Mouse (Mus musculus): Measurements from ENCODE around the gene Znfx1.

Gene Znfx1

GRCm38 (mm10) chr2:167071641-167072601 lies 9.1 kb upstream of the Znfx1 start:
- peak; percentile 93 to 98 for DNase-seq (ENCODE audit: inconsistent age in 2 of 2, low spot score in 1 of 2)

GRCm38 (mm10) chr2:167071266-167071640 lies 8.4 kb upstream of the Znfx1 start:
- peak in 1 of 2 experiments; percentile 43 for DNase-seq (ENCODE audit: inconsistent age in 2 of 2, low spot score in 1 of 2)

GRCm38 (mm10) chr2:167070341-167070740 lies 7.5 kb upstream of the Znfx1 start:
- no peak for DNase-seq (ENCODE audit: inconsistent age in 2 of 2, low spot score in 1 of 2)

GRCm38 (mm10) chr2:167067575-167067974 lies 4.8 kb upstream of the Znfx1 start:
- DNase-seq (ENCODE audit: inconsistent age in 2 of 2, low spot score in 1 of 2) = no peak

- no peak for DNase-seq (ENCODE audit: inconsistent age in 2 of 2, low spot score in 1 of 2)
These were observed 4.0 kb upstream of the Znfx1 start for GRCm38 (mm10) chr2:167066528-167067516.

GRCm38 (mm10) chr2:167066031-167066430 lies 3.2 kb upstream of the Znfx1 start:
- no peak for DNase-seq (ENCODE audit: inconsistent age in 2 of 2, low spot score in 1 of 2)

- DNase-seq (ENCODE audit: inconsistent age in 2 of 2, low spot score in 1 of 2) = peak in 1 of 2 experiments; percentile 46
These were observed 1.9 kb upstream of the Znfx1 start for GRCm38 (mm10) chr2:167064601-167065295.

GRCm38 (mm10) chr2:167063906-167064496 lies 1.2 kb upstream of the Znfx1 start:
- DNase-seq (ENCODE audit: inconsistent age in 2 of 2, low spot score in 1 of 2) = peak in 1 of 2 experiments; percentile 58

GRCm38 (mm10) chr2:167062497-167062911 lies 311 bp downstream of the Znfx1 start:
- peak; percentile 98 for DNase-seq (ENCODE audit: inconsistent age in 2 of 2, low spot score in 1 of 2)

GRCm38 (mm10) chr2:167061381-167062034 lies 1.3 kb downstream of the Znfx1 start:
- peak; percentile 43 to 76 for DNase-seq (ENCODE audit: inconsistent age in 2 of 2, low spot score in 1 of 2)

GRCm38 (mm10) chr2:167060761-167061160 lies 2.1 kb downstream of the Znfx1 start:
- DNase-seq (ENCODE audit: inconsistent age in 2 of 2, low spot score in 1 of 2) = no peak

- DNase-seq (ENCODE audit: inconsistent age in 2 of 2, low spot score in 1 of 2) = no peak
These were observed 2.5 kb downstream of the Znfx1 start for GRCm38 (mm10) chr2:167060360-167060759.

GRCm38 (mm10) chr2:167059960-167060359 lies 2.9 kb downstream of the Znfx1 start:
- DNase-seq (ENCODE audit: inconsistent age in 2 of 2, low spot score in 1 of 2) = no peak

GRCm38 (mm10) chr2:167059536-167059935 lies 3.3 kb downstream of the Znfx1 start:
- DNase-seq (ENCODE audit: inconsistent age in 2 of 2, low spot score in 1 of 2) = no peak

- DNase-seq (ENCODE audit: inconsistent age in 2 of 2, low spot score in 1 of 2) = no peak
These were observed 3.9 kb downstream of the Znfx1 start for GRCm38 (mm10) chr2:167058814-167059387.

GRCm38 (mm10) chr2:167058201-167058600 lies 4.6 kb downstream of the Znfx1 start:
- DNase-seq (ENCODE audit: inconsistent age in 2 of 2, low spot score in 1 of 2) = peak in 1 of 2 experiments; percentile 64

- no peak for DNase-seq (ENCODE audit: inconsistent age in 2 of 2, low spot score in 1 of 2)
These were observed 5.9 kb downstream of the Znfx1 start for GRCm38 (mm10) chr2:167056942-167057323.

- DNase-seq (ENCODE audit: inconsistent age in 2 of 2, low spot score in 1 of 2) = peak in 1 of 2 experiments; percentile 30
These were observed 6.4 kb downstream of the Znfx1 start for GRCm38 (mm10) chr2:167056210-167056941.

GRCm38 (mm10) chr2:167055386-167055785 lies 7.4 kb downstream of the Znfx1 start:
- peak; percentile 68 to 76 for DNase-seq (ENCODE audit: inconsistent age in 2 of 2, low spot score in 1 of 2)

Measured in adrenal gland, adult (tissue).